Mouse (Mus musculus) CH12.LX (cell line): Measurements from ENCODE around the gene Stam. TPM values are rescaled to one million over a fixed set of nuclear protein-coding genes. Genes with fewer than 3 reads are reported as not detected.

ENCODE experiments used
- DNase-seq: peaks from one replicate; pipeline ENCODE4 v3.0.0-alpha.2; 2013; ENCODE audit errors: extremely low read depth
- H3K27ac ChIP-seq: 2 replicates; pipeline ENCODE4 v1.5.1; 2012; ENCODE audit warnings: low read depth, mild to moderate bottlenecking, control low read depth, moderate library complexity; ENCODE audit not compliant: insufficient read depth
- H3K27me3 ChIP-seq: replicated peaks from 2 replicates; pipeline ENCODE3; 2012; ENCODE audit warnings: inconsistent platforms
- H3K36me3 ChIP-seq, 2 experiments: replicated peaks in 1 of 2; 2 replicates each; pipeline versions ENCODE3 to v1.6.1; 2012; ENCODE audit warnings: inconsistent platforms in 1 of 2, low read length in 1 of 2, mild to moderate bottlenecking in 1 of 2, mixed read lengths in 1 of 2, moderate library complexity in 1 of 2; ENCODE audit not compliant: control insufficient read depth in 1 of 2, insufficient read depth in 1 of 2
- H3K4me1 ChIP-seq, 2 experiments: 2 replicates each; pipeline ENCODE4 v1.6.1; 2012; ENCODE audit warnings: inconsistent platforms in 1 of 2, moderate library complexity in 1 of 2; ENCODE audit not compliant: insufficient read depth in 2 of 2, control insufficient read depth in 1 of 2
- H3K4me2 ChIP-seq: 2 replicates; pipeline ENCODE4 v1.6.1; 2012; ENCODE audit warnings: low read depth, mild to moderate bottlenecking, control low read depth; ENCODE audit not compliant: poor library complexity, insufficient read depth, severe bottlenecking
- H3K4me3 ChIP-seq, 3 experiments: fragments of 150-350 bp in 1 of 3; sonication (generic) in 1 of 3; replicated peaks in 1 of 3; 2 replicates each; pipeline versions ENCODE3 to v1.5.1; 2011 to 2012; ENCODE audit warnings: low read depth in 2 of 3, low read length in 2 of 3, mild to moderate bottlenecking in 2 of 3, moderate library complexity in 2 of 3, control low read depth in 1 of 3, improper control_type of control experiment in 1 of 3, inconsistent platforms in 1 of 3, mixed read lengths in 1 of 3; ENCODE audit not compliant: poor library complexity in 1 of 3
- H3K79me2 ChIP-seq: replicated peaks from 2 replicates; pipeline ENCODE4 v1.6.1; 2012; ENCODE audit warnings: mild to moderate bottlenecking, moderate library complexity; ENCODE audit not compliant: control insufficient read depth, poor library complexity, insufficient read depth, severe bottlenecking; ENCODE audit errors: extremely low read depth
- H3K9ac ChIP-seq: 2 replicates; pipeline ENCODE4 v1.6.1; 2012; ENCODE audit warnings: low read depth, mild to moderate bottlenecking, control low read depth, moderate library complexity; ENCODE audit not compliant: insufficient read depth
- H3K9me3 ChIP-seq: replicated peaks from 2 replicates; pipeline ENCODE3; 2012; ENCODE audit warnings: low read length, inconsistent platforms, mixed read lengths
- BHLHE40 ChIP-seq: IDR thresholded peaks from 2 replicates; pipeline ENCODE4 v1.6.1; 2011; ENCODE audit warnings: mild to moderate bottlenecking, low read depth, low read length, improper control_type of control experiment
- CHD1 ChIP-seq: IDR thresholded peaks from 2 replicates; pipeline ENCODE4 v1.6.1; 2012; ENCODE audit warnings: low read depth, low read length, improper control_type of control experiment, inconsistent platforms
- CTCF ChIP-seq, 2 experiments: IDR thresholded peaks in 1 of 2; conservative IDR thresholded peaks in 1 of 2; 2 replicates each; pipeline ENCODE4 v1.5.1; 2011 to 2012; ENCODE audit warnings: low read depth in 2 of 2, low read length in 2 of 2, improper control_type of control experiment in 1 of 2, inconsistent platforms in 1 of 2, mild to moderate bottlenecking in 1 of 2, moderate library complexity in 1 of 2
- E2F4 ChIP-seq: IDR thresholded peaks from 2 replicates; pipeline ENCODE4 v1.6.1; 2011; ENCODE audit warnings: low read depth, low read length, improper control_type of control experiment; ENCODE audit not compliant: insufficient replicate concordance
- EP300 ChIP-seq: IDR thresholded peaks from 2 replicates; pipeline ENCODE4 v1.6.1; 2011; ENCODE audit warnings: low read length, improper control_type of control experiment
- HCFC1 ChIP-seq: IDR thresholded peaks from 2 replicates; pipeline ENCODE4 v1.6.1; 2012; ENCODE audit warnings: low read depth, mild to moderate bottlenecking, inconsistent platforms, low read length, improper control_type of control experiment
- IRF4 ChIP-seq: IDR thresholded peaks from 2 replicates; pipeline ENCODE4 v1.6.1; 2014; ENCODE audit warnings: low read depth, mild to moderate bottlenecking, inconsistent platforms, low read length, improper control_type of control experiment
- JUN ChIP-seq: IDR thresholded peaks from 2 replicates; pipeline ENCODE4 v1.6.1; 2011; ENCODE audit warnings: low read depth, mild to moderate bottlenecking, low read length, improper control_type of control experiment, moderate library complexity; ENCODE audit not compliant: insufficient read depth
- MAFK ChIP-seq: IDR thresholded peaks from 2 replicates; pipeline ENCODE4 v1.6.1; 2011; ENCODE audit warnings: low read length, improper control_type of control experiment; ENCODE audit not compliant: insufficient replicate concordance
- MAZ ChIP-seq: IDR thresholded peaks from 2 replicates; pipeline ENCODE4 v1.6.1; 2012; ENCODE audit warnings: low read depth, mild to moderate bottlenecking, inconsistent platforms, low read length, improper control_type of control experiment, moderate library complexity
- MEF2A ChIP-seq: IDR thresholded peaks from 2 replicates; pipeline ENCODE4 v1.6.1; 2014; ENCODE audit warnings: low read depth, mild to moderate bottlenecking, inconsistent platforms, low read length, improper control_type of control experiment, borderline replicate concordance
- MXI1 ChIP-seq: IDR thresholded peaks from 2 replicates; pipeline ENCODE4 v1.6.1; 2011; ENCODE audit warnings: mild to moderate bottlenecking, low read depth, low read length, improper control_type of control experiment
- NRF1 ChIP-seq: IDR thresholded peaks from 2 replicates; pipeline ENCODE4 v1.6.1; 2014; ENCODE audit warnings: low read depth, mild to moderate bottlenecking, inconsistent platforms, low read length, improper control_type of control experiment, moderate library complexity
- POLR2A ChIP-seq: IDR thresholded peaks from 2 replicates; pipeline ENCODE4 v1.6.1; 2011; ENCODE audit warnings: low read depth, mild to moderate bottlenecking, improper control_type of control experiment, low read length
- SIN3A ChIP-seq: IDR thresholded peaks from 2 replicates; pipeline ENCODE4 v1.6.1; 2012; ENCODE audit warnings: low read length, improper control_type of control experiment, inconsistent platforms
- TCF12 ChIP-seq: IDR thresholded peaks from 2 replicates; pipeline ENCODE4 v1.6.1; 2014; ENCODE audit warnings: low read depth, mild to moderate bottlenecking, inconsistent platforms, low read length, improper control_type of control experiment
- UBTF ChIP-seq: IDR thresholded peaks from 2 replicates; pipeline ENCODE4 v1.6.1; 2012; ENCODE audit warnings: low read depth, mild to moderate bottlenecking, inconsistent platforms, low read length, improper control_type of control experiment, moderate library complexity
- USF2 ChIP-seq: conservative IDR thresholded peaks from 2 replicates; pipeline ENCODE4 v1.6.1; 2011; ENCODE audit warnings: low read depth, low read length, improper control_type of control experiment
- ZC3H11A ChIP-seq: IDR thresholded peaks from 2 replicates; pipeline ENCODE4 v1.6.1; 2012; ENCODE audit warnings: low read depth, mild to moderate bottlenecking, inconsistent platforms, low read length, improper control_type of control experiment
- ZKSCAN1 ChIP-seq: IDR thresholded peaks from 2 replicates; pipeline ENCODE4 v1.6.1; 2012; ENCODE audit warnings: low read depth, inconsistent platforms, low read length, improper control_type of control experiment, borderline replicate concordance
- dilution Hi-C: fragments of 300-500 bp; cut with MboI; formaldehyde crosslinking; loops from 2 replicates; pipeline ENCODE4 v1.14.3; 2020; ENCODE audit warnings: low sequenced_read_pairs; ENCODE audit not compliant: extremely low pct_unique_long_range_greater_than_20kb, extremely low pct_ligation_motif_present
- in situ Hi-C: fragments of 300-500 bp; cut with MboI; formaldehyde crosslinking; loops from 3 replicates; pipeline ENCODE4 v1.14.3; 2019; ENCODE audit warnings: low sequenced_read_pairs, low pct_ligation_motif_present, low pct_unique_long_range_greater_than_20kb, mixed read lengths
- polyA plus RNA-seq: library from polyadenylated mRNA; unstranded; fragments of >175 nt; gene quantifications from 2 replicates; pipeline ENCODE4 v1.2.1, GENCODE M21; 2012; ENCODE audit warnings: low read depth; ENCODE audit not compliant: insufficient read length
- total RNA-seq, 2 experiments: library from RNA; depleted of rRNA; stranded (reverse); fragments of 300-350 nt in 1 of 2; fragments of >200 nt in 1 of 2; gene quantifications; 2 replicates each; pipeline ENCODE4 v1.2.3; 2012 to 2014

Gene Stam
- total and polyA plus RNA-seq, 3 experiments: 13.5 to 21.4 (median 15.1) TPM

- no peaks in the 10 kb centered on the region for H3K27me3 ChIP-seq
- H3K9me3 ChIP-seq: no peaks in the 10 kb centered on the region
- H3K4me3 ChIP-seq: no peak overlapping the region
- dilution Hi-C loops: no loop called here
- no peaks in the 10 kb centered on the region for H3K4me1 ChIP-seq
- no peak overlapping the region for H3K4me2 ChIP-seq
- DNase-seq: no peak
- H3K9ac ChIP-seq: no peak overlapping the region
- in situ Hi-C loops: loop anchor here (10.0 kb wide), 1 partner anchor 76 kb away; the partner anchor contains the start of gene Hacd1
- peaks cover 15 to 54% of the 10 kb centered on the region in 2 experiments for H3K36me3 ChIP-seq
- H3K27ac ChIP-seq: no peak overlapping the region
- no peak for TF ChIP-seq MEF2A
- TF ChIP-seq HCFC1: no peak
- TF ChIP-seq NRF1: no peak
- TF ChIP-seq ZC3H11A: no peak
- TF ChIP-seq SIN3A: no peak
- TF ChIP-seq ZKSCAN1: no peak
- TF ChIP-seq IRF4: no peak
- TF ChIP-seq UBTF: no peak
- TF ChIP-seq MXI1: no peak
- TF ChIP-seq BHLHE40: no peak
- TF ChIP-seq EP300: no peak
- no peak for TF ChIP-seq JUN
- TF ChIP-seq POLR2A: no peak
- no peak for TF ChIP-seq USF2
- TF ChIP-seq TCF12: no peak
- no peak for TF ChIP-seq MAFK
- no peak for TF ChIP-seq E2F4
- no peak for TF ChIP-seq CHD1
- TF ChIP-seq MAZ: no peak
- no peaks in the 10 kb centered on the region for H3K79me2 ChIP-seq
Measured at GRCm38 (mm10) chr2:14130641-14131339, 56.9 kb downstream of the Stam start.

DNA sequence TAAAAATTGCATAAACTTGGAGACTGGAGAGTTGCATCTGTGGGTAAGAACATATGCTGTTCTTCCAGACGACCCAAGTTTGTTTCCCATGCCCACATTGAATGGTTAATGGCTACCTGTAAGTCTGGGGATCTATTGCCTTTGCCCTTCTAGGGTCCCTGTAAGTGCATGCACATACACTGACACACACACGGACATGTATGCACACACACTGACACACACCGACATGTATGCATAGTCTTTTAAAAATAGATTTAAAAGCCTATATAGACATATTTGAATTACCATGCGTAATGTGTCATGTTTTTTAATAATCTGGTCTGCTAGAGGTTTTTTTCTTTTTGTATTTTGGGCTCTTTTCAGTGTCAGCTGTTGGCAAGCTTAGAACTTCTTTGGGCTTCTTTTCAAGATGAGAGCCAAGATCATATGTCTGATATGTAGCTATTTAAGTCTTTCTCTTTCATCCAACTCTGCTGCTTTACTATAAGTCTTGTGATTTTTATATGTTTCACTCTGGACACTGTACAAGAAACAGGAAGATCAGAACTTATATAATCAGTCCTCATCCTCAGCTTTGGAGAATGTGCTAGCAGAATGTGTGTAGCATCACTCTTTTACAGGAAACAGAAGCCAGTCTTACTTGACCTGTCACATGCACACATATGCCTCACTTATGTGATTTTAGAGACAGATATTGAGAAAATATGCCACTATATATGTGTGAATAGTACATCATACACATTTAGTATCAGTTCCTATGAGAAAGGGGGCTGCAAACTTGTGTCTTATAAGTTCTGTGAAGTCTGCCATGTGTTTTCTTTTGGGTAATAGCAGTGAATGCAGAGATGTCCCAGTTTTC is 58.8 kb downstream of the Stam start:
- H3K9me3 ChIP-seq: no peaks in the 10 kb centered on the region
- no peak overlapping the region for H3K9ac ChIP-seq
- H3K27ac ChIP-seq: no peak overlapping the region
- dilution Hi-C loops (no loop called here), in situ Hi-C loops (loop anchor here (10.0 kb wide), 1 partner anchor 78 kb away; the partner anchor contains the start of gene Hacd1)
- peaks cover 13 to 53% of the 10 kb centered on the region in 2 experiments for H3K36me3 ChIP-seq
- H3K4me2 ChIP-seq: no peak overlapping the region
- no peaks in the 10 kb centered on the region for H3K79me2 ChIP-seq
- DNase-seq: no peak
- no peak for TF ChIP-seq CTCF (conservative IDR thresholded peaks at IDR 0.05 in 1 of 2, IDR thresholded peaks at IDR 0.05 in 1 of 2; ENCODE audit: low read depth in 2 of 2, low read length in 2 of 2)
- H3K4me1 ChIP-seq: no peaks in the 10 kb centered on the region
- H3K27me3 ChIP-seq: no peaks in the 10 kb centered on the region
- H3K4me3 ChIP-seq: no peak overlapping the region
